Mouse (Mus musculus) frontal cortex, postnatal 10 days (tissue): ENCODE measurements around the gene Susd6.
"Not testable (repeated sequence)": the region's sequence is repeated elsewhere in the genome, so short reads cannot be mapped to it uniquely, and the experiment has no call there.

ENCODE experiments used
- DNase-seq, 2 experiments: peaks; one replicate each; pipeline ENCODE4 v3.0.0; 2022; ENCODE audit warnings: low spot score in 2 of 2, mixed read lengths in 1 of 2

Susd6 gene

DNA sequence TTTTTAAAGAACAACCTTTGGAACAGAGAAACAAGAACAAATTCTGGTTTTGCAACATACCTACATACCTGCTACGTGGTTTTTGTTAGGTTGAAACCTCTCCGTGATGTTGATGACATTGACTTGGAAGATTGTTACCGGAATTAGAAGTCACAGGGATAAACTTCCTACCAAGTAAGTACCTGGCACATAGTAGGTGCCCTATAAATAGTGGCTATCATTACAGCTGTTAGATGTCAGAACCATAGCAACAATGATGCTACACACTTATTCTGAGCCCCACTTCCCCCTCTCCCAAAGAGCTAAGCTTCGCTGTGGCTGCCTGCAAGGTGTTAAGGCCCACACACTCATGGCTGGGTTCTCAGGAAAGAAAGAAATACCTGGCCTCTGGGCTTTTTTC is 4.7 kb upstream of the Susd6 start:
- DNase-seq = no peak

DNA sequence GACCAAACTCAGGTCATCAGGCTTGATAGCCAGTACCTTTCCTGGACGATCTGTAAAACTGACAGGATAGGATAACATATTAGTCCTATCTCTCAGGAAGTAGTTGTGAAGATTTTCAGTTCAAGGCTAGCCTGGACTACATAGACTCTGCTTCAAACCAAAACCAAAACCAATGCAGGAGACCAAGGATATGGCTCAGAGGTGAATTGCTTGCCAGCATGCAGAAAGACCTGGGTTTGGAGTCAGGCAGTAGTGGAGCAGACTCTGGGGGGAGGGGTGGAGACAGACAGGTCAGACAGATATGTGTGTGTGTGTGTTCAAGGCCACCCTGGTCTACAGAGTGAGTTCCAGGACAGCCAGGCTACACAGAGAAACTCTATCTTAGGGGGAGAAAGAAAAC is 3.7 kb upstream of the Susd6 start:
- no peak for DNase-seq

DNA sequence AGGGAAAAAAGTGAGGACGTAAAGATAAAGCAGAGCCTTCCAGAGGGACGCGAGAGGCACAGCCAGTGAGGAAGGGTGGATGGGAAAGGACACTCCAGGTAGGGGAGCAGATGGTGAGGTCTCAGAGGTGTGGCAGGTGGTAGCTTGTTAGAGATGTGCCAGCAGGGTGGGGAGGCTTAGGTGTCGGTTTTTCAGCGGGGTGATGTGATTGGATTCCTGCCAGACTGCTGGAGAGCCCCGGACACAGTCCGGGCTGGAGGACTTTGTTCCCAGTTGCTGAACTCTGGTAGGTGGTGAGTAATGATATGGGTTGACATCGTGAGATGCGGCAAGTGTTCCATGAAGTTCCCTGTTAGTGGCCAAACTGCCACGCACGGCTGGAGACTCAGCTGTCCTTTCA is 2.7 kb upstream of the Susd6 start:
- no peak for DNase-seq

DNA sequence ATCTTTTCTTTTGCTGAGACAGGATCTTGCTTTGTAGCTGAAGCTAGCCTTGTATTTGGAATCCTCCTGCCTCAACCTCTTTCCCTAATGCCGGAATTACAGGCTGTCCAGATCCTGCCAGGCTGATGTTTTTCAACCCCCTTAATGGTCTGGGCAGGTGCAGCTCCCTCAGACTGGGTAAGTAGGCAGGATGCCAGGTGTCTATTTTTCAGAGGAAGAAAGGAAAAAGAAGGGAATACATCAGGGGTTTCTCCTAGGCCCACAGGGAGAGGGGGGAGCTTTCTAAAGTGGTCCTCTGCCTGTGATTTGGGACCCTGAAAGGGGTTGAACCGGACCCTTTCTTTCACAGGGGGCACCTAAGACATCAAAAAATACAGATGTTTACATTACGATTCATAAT is 2.1 kb upstream of the Susd6 start:
- no peak for DNase-seq

- DNase-seq = not testable (repeated sequence)
These were observed 1.0 kb upstream of the Susd6 start for GRCm38 (mm10) chr12:80789276-80789675.

DNA sequence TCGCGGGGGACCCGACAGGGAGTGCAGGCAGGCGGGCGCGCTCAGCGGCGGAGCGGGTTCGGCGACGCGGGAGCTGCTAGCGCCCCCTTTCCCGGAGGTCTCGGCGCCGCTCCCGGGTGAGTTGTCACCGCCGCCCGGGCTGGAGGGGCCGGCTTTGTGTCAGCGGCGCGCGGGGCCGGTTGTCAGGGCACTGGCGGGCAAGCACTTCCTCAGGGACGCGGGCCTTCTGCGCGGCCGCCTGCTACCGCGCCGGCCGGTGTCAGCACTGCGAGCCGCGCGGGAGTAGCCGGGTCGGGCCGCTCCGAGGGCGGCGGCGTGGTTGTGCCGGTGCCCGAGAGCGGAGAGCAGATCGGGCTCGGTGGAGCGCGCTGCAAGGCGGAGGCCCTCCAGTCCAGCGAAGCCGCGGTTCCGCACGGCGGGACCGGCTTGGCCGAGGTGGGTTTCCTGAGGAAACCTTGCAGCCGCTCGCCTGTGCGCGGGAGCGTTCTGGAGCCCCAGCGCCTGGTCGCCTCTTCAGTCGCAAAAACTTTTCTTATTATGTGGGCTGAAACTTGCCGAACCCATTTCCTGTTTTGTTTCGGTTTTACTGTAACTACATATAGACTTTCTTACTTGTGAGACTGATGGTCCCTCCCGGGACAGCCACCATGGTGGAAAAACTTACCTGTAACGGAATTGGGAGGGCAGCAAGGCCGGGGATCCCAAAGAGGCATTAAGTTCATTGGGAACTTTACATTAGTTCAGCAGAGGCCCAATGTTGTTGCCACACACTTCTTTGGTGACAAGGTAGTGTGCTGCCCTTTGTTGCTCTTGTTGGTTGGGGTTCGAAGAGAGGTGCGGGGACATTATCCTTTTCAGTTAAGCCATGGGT is 625 bp downstream of the Susd6 start:
- DNase-seq = no peak

- no peak for DNase-seq
These were observed 1.5 kb downstream of the Susd6 start for GRCm38 (mm10) chr12:80791571-80792444.

GRCm38 (mm10) chr12:80792867-80793266 is 2.6 kb downstream of the Susd6 start:
- DNase-seq = no peak

DNA sequence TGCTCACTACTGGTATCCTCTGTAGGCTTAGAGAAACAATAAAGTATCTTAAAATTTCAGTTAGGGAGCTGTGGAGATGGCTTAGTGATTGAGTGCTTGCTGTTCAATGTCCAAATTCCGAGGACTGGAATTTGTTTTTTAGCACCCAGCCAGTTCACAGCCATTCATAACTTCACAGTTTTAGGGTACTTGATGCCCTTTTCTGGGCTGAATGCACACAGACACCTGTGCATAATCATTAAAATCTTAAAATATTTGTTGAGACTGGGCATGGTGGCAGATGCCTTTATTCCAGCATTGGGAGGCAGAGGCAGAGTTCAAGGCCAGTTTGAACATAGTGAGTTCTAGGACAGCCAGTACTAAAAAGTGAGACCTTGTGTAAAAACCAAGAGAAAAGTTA is 3.2 kb downstream of the Susd6 start:
- DNase-seq = no peak

DNA sequence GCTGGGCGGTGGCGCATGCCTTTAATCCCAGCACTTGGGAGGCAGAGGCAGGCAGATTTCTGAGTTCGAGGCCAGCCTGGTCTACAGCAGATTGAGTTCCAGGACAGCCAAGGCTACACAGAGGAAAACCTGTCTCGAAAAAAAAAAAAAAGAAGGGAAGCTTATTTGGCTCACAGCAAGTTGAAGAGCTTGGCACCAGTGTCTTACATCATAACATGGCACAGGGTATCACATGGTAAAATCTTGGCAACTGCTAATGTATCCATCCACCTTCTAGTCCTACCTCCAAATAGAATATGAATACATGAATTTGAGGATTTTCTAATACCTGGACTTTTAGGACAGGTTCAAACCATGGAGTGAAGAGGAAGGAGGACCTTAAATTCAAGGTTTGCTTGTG is 4.2 kb downstream of the Susd6 start:
- no peak for DNase-seq

DNA sequence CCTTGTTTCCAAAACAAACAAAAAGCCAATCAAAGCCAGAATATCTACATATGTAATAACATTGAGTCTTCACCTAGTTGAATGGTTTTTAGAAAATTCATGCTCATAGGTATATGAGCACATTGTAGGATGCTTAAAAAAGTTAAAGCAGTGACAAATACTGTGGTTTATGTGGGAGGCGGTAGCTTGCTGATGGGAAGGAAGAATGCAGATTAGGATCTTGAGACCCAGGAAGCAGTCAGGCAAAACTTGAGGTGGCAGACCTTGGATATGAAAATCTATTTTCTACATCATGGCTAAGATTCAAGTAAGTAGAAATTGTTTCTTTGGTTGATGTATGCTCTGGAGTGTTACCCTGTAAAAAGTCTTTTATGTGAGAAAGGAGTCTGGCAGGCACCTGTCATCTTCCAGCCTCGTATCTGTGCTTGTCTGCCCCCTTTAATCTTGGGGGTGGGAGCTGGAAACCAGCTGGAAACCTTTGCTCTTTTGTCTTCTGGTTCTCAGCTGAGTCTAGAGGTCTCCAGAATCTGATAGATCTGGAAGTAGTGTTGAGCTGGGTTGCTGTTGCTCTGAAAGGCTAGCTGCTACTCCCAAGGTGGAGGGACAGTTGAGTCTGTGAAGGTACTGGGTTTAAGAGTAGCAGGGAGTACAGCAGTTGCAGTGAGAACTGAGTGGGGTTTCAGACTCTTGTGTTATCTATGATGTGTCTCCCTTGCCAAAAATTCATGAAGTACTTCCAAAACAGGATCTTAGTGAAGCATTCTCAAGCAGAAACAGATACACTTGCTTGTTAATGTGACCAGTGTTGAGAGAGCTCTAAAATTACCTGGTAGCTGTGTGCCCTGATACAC is 4.8 kb downstream of the Susd6 start:
- DNase-seq = no peak

GRCm38 (mm10) chr12:80798271-80798670 is 8.0 kb downstream of the Susd6 start:
- no peak for DNase-seq

- DNase-seq = no peak
These were observed 9.8 kb downstream of the Susd6 start for GRCm38 (mm10) chr12:80800156-80800555.

GRCm38 (mm10) chr12:80801443-80801842 is 11.1 kb downstream of the Susd6 start:
- DNase-seq = no peak

DNA sequence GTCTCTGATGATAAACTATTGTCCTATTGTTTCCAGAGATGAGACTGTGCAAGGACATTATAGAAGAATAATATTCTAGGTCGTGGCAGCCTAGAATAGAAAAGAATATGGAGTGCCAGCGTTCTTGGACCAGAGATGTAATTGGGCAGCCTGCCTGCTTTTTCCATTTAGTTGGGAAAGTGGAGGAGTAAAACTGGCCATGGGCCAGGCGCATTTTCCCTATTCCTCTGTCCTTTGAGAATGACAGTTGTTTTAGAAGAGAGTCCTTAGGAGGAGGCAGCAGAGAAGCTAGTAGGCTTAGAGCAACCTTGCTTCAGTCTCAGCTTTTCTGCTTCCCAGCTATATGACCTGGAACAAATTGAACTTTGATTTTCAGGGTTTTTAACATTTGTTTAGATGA is 13.6 kb downstream of the Susd6 start:
- peak; percentile 29 to 48 for DNase-seq

DNA sequence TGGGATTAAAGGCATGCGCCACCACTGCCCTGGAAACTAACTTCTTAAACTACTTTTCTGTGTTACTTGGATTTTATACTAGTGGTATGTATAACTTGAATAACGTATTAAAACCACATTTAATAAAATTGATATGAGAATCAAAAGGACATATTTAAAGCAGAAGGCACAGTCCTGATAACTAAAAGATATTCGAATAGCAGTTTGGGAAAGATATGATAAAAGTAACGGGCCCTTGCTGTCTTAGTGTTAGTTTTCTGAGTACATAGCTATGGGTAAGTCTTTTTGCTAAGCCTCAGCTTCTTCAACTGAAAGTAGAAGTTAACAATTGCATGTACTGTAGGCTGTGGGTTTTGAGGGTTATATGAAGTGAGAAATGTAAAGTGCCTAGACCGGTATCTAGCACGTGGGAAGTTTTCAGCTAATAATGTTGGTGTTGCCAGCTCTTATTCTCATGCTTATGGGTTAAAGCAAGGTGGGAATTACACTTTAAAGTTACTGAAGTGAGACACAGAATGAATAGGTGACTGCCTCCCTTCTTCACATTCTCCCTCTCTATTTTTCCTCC is 14.6 kb downstream of the Susd6 start:
- DNase-seq = no peak

GRCm38 (mm10) chr12:80807451-80808085 is 17.3 kb downstream of the Susd6 start:
- no peak for DNase-seq

- DNase-seq = no peak
These were observed 19.7 kb downstream of the Susd6 start for GRCm38 (mm10) chr12:80810005-80810404.

DNA sequence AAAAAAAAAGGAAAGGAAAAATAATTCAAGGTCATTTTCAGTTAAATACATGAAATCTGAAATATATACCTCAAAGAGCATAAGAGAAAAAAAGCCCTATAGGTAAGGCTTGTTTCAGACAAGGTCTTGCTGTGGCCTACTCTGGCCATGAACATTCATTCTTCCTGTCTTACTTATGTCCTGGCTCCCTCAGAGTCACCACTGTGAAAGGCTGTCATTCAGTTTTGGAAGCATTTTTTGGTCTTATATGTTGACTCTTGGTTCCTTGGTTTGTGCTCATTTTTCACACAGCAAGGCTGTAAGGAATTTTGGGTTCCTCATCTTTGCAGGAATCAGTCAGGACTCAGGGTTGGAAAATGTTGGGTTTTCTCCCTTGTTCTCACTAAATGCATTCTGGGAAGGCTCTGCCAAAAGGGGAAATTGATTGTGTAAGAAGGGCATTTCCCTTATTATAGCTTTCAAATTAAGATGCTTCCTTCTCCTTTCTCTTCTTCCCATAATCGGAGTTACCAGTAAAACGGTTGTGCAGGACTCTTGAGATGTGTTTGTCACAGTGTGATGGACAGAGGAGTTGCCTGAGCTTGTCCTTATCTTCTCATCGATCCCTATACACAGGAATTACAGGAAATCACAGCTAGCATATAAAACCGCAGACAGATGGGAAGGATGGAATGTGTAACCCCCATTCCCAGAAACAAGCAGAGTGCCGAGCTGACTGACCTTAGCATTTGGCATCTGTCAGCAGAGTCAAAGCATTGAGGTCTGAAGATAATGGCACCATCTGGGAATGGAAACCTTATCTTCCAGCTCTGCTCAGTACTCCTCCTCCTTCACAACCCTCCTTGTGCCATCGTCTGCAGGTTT is 21.6 kb downstream of the Susd6 start:
- DNase-seq = no peak

- DNase-seq = no peak
These were observed 22.2 kb downstream of the Susd6 start for GRCm38 (mm10) chr12:80812510-80812820.
